Mouse (Mus musculus): ENCODE results near the gene Olfr742. TPM values are rescaled to one million over a fixed set of nuclear protein-coding genes. Genes with fewer than 3 reads are reported as not detected.

Gene Olfr742
- polyA plus RNA-seq (2017; shearing (Covaris generic)): not detected

GRCm38 (mm10) chr14:50503300-50503699 lies at the start of gene Olfr742:
TSS of gene Olfr742 (plus strand) at chr14:50503600.

GRCm38 (mm10) chr14:50472438-50472837 lies 31.0 kb upstream of the Olfr742 start, which contains the start of gene Olfr741:
TSS of gene Olfr741 (plus strand) at chr14:50472738.

GRCm38 (mm10) chr14:50521539-50521938 lies 18.1 kb downstream of the Olfr742 start, which contains the start of gene Olfr743:
TSS of gene Olfr743 (plus strand) at chr14:50521839.

Other genes starting within 250 kb of the Olfr742 start
- 0.16 TPM for gene Olfr732, start 219.4 kb upstream of the Olfr742 start, polyA plus RNA-seq (2017; shearing (Covaris generic))
- not detected for gene Olfr733, start 202.1 kb upstream of the Olfr742 start, polyA plus RNA-seq (2017; shearing (Covaris generic))
- not detected for gene Olfr734, start 176.8 kb upstream of the Olfr742 start, polyA plus RNA-seq (2017; shearing (Covaris generic))
- not detected for gene Olfr735, start 154.7 kb upstream of the Olfr742 start, polyA plus RNA-seq (2017; shearing (Covaris generic))
- gene Tlr11, start 145.7 kb upstream of the Olfr742 start, polyA plus RNA-seq (2017; shearing (Covaris generic)): not detected
- gene Olfr736, start 122.4 kb upstream of the Olfr742 start, polyA plus RNA-seq (2017; shearing (Covaris generic)): not detected
- gene Olfr738, start 96.0 kb upstream of the Olfr742 start, polyA plus RNA-seq (2017; shearing (Covaris generic)): not detected
- not detected for gene Olfr739, start 85.0 kb upstream of the Olfr742 start, polyA plus RNA-seq (2017; shearing (Covaris generic))
- not detected for gene Olfr740, start 58.1 kb upstream of the Olfr742 start, polyA plus RNA-seq (2017; shearing (Covaris generic))
- gene Olfr741, start 30.9 kb upstream of the Olfr742 start, polyA plus RNA-seq (2017; shearing (Covaris generic)): not detected
- gene Olfr743, start 18.2 kb downstream of the Olfr742 start, polyA plus RNA-seq (2017; shearing (Covaris generic)): not detected
- gene Olfr744, start 111.3 kb downstream of the Olfr742 start, polyA plus RNA-seq (2017; shearing (Covaris generic)): not detected
- not detected for gene Olfr745, start 135.8 kb downstream of the Olfr742 start, polyA plus RNA-seq (2017; shearing (Covaris generic))
- gene Olfr746, start 143.5 kb downstream of the Olfr742 start, polyA plus RNA-seq (2017; shearing (Covaris generic)): not detected
- not detected for gene Olfr747, start 189.6 kb downstream of the Olfr742 start, polyA plus RNA-seq (2017; shearing (Covaris generic))
- gene Olfr748, start 203.8 kb downstream of the Olfr742 start, polyA plus RNA-seq (2017; shearing (Covaris generic)): 0.14 TPM
- gene Olfr749, start 241.5 kb downstream of the Olfr742 start, polyA plus RNA-seq (2017; shearing (Covaris generic)): 0.37 TPM

All from effector memory CD4-positive, alpha-beta T cell, adult 5 months (primary cell).